Mouse (Mus musculus) frontal cortex, adult (tissue): ENCODE measurements around the gene Scn9a.
A peak's percentile ranks its signal among the peaks of the same experiment; 100 is the strongest.

Experiments used
- ATAC-seq: cut with Nextera tagmentation; 2 replicates; pipeline ENCODE4 v1.9.2; 2017; ENCODE audit warnings: mild to moderate bottlenecking, moderate library complexity, mixed read lengths; ENCODE audit not compliant: low TSS enrichment

Scn9a gene

GRCm38 (mm10) chr2:66462458-66462857, 172.3 kb downstream of the Scn9a start:
- ATAC-seq: no peak

DNA sequence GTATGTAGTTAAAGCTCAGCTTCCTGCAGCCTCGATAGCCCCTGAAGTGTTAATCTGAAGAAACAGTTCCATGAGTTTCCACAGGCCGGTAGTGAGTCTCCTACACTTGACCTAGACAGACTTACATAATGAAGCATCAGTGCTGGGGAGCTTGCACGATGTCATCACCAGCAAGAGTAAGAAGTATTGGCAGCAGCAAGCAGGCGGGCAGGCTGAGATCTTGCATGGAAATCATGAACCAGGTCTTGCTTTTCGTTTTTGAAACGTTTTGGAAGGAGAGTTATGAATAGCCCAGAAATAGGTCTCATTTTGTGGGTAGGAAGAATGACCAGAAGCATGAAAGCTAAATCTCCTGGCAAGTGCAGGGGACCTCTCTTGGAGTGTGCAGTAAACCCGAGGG, 194.1 kb downstream of the Scn9a start, which contains the start of gene Scn1a:
Gene Scn1a, minus strand, starts transcription at position 130 of the 400 bp plus-strand sequence.
- peak; percentile 82 for ATAC-seq

- peak; percentile 62 for ATAC-seq
These were observed 194.8 kb downstream of the Scn9a start for GRCm38 (mm10) chr2:66439764-66440471.

DNA sequence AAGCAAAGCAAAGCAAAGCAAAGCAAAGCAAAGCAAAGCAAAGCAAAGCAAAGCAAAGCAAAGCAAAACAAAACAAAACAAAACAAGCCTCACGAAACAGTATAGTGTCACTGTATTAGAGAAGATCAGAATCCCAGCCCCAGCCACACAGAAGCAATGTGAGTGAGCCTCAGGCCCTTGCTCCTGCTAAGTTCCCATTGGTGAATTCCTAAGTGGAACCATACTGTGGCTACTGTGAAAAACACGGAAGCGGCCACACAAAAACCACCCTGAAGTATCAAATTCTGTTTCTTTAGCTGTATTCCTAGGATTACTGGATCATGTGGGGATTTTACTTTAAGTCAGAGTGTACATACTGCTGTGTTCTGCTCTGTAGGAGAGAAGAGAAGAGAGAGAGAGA, 198.5 kb downstream of the Scn9a start:
- ATAC-seq: no peak
